Mouse (Mus musculus) inflammation-experienced regulatory T-cells, adult 6 months (primary cell): Measurements from ENCODE around the gene Larp1b. TPM values are rescaled to one million over a fixed set of nuclear protein-coding genes. Genes with fewer than 3 reads are reported as not detected.
"Not testable (repeated sequence)": the region's sequence is repeated elsewhere in the genome, so short reads cannot be mapped to it uniquely, and the experiment has no call there.

Experiments used
- ATAC-seq: one replicate; pipeline ENCODE4 v1.8.0; 2017
- polyA plus RNA-seq, 3 experiments: library from polyadenylated mRNA; unstranded; fragments of 100-300 nt; shearing (Covaris generic); gene quantifications; one replicate each; pipeline ENCODE4 v1.2.1; 2017

Gene Larp1b
- polyA plus RNA-seq: 10 to 100 TPM; 20.7 to 22.9 (median 21.6) TPM

DNA sequence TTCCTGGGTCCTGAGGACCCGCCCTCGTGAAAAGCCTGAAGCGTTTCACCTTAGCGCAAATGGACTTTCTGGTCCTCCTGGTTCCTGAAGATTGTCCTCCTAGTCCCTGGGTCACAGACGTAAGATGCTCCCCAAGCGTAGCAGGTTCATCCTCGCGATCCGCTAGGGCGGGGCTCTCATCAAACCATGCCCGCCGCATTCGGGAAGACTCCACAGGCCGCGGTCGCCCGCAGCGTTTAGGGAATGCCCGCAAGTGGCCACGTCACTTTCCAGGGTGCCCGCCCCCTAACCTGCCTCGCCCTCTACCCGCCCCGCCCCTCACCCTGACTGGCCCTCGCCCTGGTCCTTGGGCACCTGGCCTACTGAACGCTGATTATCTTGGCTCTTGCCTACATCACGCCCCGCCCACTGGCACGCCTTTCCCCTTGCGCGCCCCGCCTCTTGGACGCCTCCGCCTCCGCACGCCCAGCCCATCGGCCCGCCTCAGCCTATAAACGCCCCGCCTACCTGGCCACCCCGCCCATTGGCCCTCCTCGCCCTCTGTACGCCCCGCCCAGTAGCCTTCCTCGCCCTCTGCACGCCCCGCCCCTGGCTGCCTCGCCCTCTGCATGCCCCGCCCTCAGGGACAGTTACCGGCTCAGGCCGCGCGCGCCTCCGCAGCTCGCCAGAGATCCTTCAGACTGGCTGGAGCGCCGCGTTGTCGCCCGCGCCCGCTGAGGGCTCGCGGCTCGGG, at the start of gene Larp1b:
Larp1b (plus strand) TSS at position 659 of the 733 bp plus-strand sequence.
- peak; percentile 85 for ATAC-seq

DNA sequence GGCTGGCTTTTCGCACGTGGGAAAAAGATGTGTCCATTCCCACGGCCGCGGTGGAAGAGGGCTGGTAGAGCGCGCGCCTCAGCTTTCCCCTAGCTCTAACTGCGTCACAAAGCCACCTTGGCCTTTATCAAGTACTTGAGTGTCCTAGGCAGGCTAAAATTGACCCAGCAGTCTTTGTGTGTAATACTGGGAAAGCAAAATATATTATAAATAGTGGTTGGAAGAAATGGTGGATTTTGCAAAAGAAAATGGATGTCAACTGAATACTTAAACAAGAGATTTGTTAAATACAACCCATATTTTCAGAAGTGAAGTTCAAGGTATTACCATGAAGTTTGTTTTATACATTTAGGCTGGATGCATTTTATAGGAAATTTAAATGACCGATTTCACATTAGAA, 47.2 kb upstream of the Larp1b start, which contains the start of gene 1700034I23Rik:
1700034I23Rik (minus strand) TSS at position 101 of the 400 bp plus-strand sequence.
- ATAC-seq: not testable (repeated sequence)

DNA sequence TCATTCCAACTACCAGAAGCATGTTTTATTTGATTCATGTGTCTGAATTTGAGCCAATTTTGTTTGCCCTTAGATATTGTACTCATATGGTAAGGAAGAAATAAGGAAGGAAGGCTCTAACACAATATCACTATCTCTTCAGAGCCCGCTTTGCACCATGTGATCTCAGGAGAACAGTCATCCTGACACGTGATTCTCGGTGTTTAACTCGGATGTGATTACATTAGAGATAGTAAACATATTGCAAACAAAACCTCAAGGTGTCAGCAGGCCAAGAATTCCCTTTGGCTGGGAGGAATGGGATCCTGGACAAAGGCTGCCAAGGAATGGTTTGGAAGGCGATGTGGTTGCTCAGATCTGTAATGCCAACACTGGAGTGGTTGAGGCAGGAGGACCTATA, 11.4 kb upstream of the Larp1b start:
- ATAC-seq: no peak

DNA sequence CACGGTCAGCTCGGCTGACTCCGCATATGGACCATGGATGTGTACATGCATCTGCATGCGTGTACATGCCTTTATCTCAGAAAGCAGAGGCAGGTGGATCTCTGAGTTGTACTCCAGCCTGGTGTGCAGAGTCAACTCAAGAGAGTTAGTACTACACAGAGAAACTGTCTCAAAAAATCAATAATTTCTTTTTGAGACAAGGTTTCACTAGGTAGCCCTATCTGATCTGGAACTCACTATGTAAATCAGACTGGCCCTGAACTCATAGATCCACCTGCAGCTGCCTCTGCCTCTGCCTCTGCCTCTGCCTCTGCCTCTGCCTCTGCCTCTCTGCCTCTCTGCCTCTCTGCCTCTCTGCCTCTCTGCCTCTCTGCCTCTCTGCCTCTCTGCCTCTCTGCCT, 11.0 kb upstream of the Larp1b start:
- no peak for ATAC-seq

DNA sequence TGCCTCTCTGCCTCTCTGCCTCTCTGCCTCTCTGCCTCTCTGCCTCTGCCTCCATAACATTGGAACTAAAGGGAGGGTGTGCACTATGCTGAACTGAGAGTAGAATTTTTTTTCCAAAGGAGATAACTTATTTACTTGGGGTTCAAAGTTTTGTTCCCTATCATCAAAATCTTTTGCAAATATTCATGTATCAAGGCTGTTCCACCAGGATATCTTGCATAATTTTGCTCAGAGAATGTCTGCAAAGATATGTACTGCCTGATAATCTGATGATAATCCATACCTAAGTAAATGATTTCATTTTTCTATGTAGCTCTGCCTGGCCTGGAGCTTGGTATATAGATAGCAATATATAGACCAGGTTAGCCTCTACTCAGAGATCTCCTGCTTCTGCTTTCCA, 10.6 kb upstream of the Larp1b start:
- no peak for ATAC-seq

DNA sequence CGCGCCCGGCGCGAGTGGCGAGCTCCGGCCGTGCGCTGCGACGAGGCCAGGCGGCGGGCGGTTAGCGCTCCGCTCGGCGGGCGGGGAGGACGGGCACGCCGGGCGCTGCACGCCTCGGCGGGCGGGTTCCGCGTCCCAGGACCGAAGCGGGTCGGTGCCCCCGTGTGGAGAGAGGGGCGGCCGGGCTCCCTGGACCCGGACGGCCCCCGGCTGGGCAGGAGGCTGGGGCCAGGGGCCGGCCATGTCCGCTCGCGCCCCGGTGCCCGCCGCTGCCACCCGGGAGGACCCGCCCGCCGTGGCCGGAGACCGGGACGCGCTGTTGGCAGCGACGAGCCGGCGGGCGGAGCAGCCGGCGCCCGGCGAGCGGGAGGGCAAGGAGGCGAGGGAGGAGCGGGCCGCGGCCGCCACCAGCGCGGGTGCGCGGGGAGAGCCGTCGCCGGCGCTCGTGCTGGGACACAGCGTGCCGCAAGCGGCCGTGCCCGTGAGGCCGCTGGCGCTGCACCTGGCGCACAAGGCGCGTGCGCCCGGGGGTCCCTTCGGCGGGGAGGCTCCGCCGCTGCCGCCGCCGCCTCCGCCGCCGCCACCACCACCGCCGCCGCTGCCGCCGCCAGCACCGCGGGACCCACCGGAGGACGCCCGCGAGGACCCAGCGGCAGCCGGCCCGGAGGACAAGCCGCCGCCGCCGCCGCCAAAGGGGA, 424 bp downstream of the Larp1b start:
- peak; percentile 14 for ATAC-seq

DNA sequence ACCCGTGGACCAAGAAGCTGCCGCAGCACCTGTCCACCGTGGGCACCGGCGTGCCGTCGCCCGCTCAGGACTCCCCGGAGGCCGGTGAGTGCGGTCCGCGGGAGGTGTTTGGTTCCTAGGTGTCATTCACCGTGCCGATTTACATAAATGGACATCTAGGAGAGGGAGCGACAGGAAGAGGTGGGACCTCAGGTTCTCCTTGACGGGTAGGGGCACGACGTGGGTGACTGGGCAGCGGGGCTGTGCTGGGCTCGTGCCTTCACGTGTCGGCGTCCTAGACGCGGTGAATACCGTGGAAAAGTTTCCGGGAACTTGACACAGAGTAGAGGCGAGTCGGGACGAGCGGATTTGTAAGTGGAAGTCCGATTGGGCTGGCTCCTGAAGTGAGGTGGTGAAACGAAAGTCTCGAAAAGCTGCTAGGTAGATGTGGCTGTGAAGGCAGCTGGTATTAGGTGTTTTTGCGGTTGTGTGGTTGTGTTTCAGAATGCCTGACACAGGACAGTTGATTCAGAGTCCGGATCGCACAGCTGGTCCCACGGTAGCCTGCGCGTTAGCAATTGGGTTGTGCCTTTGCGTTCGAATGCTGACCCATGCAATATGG, 1.1 kb downstream of the Larp1b start:
- peak; percentile 20 for ATAC-seq

DNA sequence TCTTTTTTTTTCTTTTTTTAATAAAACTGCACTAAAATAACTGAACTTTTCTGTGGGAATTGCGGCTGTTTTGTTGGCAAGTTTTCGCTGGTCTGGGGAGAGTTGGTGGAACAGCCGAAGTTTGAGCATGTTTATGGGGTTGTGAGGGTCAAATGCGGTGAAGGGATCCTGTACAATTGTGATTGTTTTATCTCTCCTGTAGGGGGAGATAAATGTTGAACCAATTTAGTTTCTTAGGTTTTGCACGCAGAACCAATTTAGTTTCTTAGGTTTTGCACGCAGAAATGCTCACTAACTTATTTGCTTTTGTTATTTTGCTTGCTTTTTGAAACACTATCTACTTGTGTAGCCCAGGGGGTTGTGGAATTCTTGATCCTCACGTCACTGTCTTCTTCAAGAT, 1.7 kb downstream of the Larp1b start:
- peak; percentile 19 for ATAC-seq

DNA sequence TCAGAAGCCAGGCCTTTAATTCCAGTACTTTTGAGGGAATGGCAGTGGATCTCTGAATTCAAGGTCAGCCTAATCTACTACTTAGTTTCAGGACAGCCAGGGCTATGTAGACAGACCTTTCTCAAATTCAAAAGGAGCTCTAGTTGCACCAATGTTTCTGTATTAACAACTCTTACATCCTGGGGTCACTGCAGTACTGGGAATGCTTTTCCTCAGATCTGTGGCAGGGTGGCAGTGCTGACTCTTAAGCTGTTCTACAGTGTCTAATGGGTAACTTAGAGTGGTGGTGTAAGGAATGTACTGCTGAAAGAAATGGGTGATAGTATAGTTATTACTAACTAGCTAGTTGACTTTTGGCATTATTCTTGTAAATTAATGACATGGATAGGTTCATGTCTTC, 3.0 kb downstream of the Larp1b start:
- ATAC-seq: no peak

DNA sequence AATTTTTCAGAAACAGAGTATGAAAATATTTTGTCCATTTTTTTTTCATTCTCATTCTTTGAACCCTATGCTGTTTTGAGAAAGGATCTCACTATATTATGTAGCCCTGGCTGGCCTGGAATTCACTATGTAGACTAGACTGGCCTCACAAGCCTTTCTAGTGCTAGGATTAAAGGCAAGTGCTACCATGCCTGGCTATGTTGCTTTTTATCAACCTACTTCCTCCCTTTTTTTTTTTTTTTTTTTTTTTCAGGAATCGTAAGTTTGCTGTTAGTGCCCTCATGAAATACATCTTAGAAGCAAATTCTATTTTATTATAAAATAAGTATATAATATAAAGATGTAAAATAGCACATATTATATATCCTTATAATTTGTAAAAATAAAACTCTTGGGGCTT, 5.2 kb downstream of the Larp1b start:
- ATAC-seq: no peak

DNA sequence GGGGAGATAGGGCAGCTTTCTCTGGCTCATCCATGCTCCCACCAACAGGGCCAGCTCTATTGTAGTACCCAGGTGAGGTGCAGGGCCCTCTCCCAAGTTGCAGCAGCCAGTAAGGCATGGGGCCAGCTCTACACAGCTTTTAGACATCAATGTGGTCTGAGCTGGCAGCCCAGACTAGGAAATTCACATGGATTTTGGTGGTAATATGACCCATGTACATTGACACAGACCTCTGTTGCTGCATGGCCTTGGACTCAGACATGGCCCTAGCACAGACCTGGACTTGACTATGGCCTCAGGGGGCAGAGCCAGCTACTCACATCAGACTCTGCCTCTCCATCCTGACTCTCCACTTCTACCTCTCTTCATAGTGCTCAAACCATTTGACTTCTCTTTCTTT, 9.2 kb downstream of the Larp1b start:
- ATAC-seq: no peak

DNA sequence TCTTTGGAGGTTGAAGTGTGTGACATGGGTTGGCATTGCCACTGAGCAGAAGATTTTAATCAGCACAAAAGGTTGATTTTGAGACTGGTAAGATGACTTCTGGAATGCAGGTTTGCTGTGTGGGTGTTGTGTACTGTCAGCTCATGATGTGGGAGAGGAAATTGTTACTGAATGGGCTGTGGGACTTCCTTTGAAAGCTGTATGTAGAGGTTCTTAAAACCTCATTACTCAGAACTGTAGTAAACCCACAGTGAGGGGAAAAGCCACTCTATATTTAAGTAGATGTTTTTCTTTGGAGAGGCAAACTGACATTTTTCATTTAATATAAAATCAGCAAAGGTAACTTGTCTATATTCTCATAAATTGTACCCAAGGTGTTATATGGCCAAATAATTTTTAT, 31.1 kb downstream of the Larp1b start:
- ATAC-seq: peak; percentile 90

DNA sequence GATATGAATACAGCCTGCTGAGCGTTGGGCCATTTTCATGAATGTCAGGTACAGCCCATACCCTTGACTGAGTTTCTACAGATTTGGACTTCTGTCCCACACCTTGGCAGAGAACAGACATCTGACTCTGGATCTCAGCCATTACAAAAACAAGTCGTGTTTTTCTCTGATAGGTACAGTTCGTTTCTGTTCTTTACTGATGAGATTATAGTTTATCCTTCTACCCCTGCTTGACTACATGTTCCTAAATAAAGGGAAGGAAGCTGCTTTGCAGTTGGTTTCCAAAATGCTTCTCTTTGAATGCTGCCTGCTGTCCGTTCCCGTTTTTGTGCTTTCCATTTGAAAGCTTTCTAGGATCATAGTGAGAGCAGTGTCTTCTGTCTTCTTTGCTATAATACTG, 37.9 kb downstream of the Larp1b start:
- ATAC-seq: no peak

DNA sequence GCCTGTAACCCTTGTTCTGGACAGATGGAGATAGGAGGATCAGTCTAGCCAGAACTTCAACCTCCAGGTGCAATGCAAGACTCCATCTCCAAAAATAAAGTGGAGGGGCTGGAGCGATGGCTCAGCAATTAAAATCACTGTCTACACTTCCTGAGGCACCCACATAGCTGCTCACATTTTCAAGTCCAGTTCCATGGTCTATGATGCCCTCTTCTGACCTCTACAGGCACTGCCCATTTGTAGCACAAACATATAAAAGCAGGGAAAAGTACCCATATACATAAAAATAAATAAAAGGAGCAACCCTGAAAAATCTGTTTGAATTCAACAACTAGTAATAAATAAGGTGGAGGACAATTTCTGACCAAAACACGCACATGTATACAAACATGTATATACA, 39.1 kb downstream of the Larp1b start:
- ATAC-seq: peak; percentile 82

DNA sequence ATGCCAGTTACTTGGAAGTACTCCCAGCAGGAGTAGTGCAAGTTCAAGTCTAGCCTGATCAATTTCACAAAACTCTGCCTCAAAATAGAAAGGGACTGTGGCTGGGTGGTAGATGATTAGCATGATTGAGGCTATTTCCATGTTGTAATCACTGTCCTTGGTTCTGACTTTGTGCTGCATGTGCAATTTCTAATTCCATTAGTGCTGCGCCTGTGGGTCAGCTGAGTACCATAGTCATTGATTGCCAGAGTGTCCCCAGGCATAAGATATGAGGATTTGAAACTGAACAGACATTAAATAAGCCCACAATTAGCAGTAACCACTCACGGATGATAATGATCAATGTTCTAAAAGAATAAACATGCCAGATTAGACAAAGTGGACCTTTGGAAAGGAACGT, 41.9 kb downstream of the Larp1b start:
- no peak for ATAC-seq

DNA sequence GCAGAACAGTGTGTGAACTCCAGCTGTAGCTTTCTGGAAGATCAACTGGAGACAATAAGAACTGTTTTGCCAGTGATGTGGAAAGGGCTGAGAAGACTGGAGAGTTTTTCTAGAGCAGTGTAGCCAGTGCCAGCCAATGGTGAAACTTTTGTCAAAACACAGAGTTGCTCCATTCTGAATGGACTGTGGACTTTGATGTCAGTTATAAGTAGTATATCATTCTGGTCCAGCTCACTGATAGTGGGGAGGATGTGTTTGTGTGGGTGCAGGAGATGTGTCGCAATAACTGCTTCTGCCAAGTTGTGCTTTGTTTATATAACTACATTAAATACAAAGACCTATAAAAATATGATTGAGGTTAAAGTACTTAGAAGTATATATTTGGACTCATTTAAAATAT, 45.5 kb downstream of the Larp1b start:
- ATAC-seq: no peak

DNA sequence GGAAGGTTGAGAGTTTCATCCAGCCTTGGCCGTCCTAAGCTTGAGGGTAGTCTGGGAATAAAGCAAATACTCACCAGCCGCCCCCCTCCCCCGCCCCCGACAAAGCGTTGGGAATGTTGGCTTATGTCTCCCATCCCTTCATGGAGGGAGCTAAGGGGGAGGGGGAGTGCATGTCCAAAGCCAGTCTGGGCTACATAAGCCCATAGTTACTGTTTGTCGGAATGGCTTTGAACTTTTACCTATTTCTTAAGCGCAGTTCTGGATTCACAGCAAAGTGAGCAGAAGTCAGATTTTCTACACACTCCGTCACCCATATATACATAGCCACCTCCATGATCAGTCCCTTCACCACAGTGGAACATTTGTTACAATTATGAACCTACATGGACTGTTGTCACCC, 59.7 kb downstream of the Larp1b start:
- no peak for ATAC-seq

DNA sequence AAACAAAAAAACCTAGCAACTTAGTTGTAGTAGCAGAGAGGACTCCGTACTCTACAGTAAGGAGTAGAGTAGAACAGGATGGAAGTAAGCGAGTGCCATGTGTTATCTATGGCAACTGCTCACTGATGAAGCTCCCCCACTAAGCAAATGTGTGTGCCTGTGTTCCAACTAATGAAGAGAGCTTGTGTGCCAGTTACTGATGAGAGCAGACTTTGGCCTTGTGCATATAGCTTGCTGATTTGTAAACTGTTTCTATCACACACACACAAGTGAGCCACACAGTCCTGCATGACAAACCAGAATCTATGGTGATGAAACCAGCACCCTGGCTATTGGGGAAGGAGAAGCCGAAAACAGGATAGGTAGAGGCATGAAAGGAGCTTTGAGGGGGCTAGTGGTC, 60.4 kb downstream of the Larp1b start:
- ATAC-seq: no peak

DNA sequence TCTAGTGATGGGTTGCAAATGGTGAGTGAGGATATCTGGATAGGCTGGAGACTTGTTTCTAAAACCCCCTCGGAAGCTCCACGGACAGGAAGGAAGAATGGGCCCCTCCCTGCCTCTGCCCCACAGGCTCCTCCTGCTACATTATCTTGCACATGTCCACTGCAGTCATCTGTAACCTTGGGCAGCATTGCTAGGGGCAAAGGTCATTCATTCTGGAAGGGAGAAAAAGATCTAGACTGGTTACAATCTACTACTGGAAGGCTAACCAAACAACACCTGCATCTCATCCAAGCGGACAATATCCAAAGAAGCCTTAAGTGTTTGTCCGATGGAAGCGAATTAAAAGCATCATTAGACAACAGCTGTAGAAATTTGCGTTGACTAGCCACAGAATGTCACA, 61.1 kb downstream of the Larp1b start:
- no peak for ATAC-seq

DNA sequence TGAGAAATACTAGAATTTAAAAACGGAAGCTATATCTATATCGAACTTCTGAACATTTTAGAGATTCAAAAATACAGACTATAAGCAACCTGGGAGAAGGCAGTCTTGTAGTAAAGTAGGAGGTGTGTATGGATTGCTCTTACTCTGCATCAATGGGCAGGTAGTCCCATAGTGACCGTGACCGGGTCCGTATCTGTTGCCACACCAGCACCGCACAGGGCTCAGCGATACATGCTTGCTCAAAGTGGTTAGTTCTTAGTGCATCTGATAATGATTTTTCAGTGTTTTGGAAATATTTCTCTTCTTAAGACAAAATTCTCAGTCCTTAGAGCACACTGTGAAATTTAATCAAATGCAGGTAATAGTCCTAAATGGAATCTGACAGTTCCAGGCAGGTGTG, 62.8 kb downstream of the Larp1b start:
- no peak for ATAC-seq

DNA sequence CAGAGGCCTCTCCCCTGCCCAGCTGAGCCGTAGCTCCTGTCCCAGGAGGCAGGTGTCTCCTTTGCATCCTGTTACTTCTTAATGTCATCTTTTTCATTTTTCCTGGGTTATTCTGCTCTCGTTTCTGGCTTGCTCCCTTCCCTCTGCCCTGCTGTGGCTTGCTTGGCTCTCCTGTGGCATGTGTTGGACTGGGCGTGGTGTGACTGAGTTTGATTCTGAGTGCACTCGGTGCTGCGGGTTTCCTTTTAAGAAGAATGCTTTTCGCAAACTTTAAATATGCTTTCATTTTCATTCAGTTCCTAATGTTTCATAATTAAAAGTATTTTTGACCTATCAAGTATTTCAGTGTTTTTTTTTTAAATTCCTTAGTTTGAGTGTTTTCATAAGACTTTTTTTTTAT, 65.3 kb downstream of the Larp1b start:
- ATAC-seq: no peak

DNA sequence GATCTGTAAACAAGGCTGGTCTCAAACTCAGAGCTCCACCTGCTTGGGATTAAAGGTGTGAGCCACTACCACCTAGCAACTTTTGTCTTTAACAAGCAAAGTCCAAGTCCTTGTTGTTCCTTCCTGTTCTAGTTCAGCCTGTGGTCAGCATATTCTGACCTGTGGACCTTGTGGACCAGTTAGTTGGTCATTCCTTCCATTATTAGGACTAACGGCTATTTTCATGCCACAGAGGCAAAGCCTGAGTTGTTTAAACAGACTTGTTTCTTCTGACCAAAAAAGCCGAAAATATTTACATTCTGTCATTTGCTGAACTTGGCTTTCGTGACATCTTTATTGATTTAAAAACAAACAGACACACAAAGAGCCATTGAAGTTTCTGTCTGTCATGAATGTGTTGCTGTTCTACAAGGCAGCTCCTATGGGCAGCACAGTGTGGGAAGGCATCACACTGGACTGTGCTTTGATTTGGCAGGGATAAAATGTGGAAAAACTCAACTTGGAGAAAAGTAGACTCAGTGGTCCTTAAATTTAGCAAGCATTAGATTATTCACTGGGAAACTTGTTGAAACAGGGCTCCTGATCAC, 68.5 kb downstream of the Larp1b start:
- ATAC-seq: no peak

DNA sequence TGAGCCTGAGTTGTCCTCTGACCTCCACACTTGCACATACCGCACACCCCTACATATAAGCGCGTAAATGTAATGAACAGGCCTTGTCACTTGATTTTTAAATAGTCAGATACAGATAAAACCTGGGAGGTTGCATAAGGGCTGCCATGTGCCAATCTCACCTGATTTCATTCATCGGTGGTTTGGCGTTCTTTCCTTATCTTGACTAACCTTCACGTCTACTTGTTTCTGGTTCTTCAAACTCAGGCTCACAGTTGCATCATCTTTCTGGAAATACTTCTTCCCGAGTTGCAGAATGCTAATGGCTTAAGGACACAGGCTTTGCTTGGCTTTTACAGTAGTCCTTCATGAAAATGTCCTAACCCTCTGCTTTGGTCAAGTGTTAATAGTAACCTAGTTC, 71.1 kb downstream of the Larp1b start:
- no peak for ATAC-seq

DNA sequence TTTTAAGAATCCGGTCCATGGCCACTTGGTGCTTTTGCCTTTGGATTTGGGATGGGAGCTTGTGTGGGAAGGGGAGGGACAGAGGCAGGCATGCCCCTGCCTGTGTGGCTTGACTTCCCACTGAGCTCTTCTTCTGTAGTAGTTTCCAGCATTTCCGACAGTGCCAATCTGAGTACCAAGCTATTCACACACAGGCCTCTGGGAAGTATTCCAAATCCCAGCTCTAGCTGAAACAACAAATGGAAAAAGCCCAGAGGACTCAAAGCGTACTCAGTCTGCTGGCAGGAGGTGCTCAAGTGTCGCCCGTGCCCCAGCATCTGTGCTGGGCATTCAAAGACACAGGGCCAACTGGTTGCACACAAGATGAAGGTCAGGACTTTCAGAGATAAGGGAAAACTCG, 72.4 kb downstream of the Larp1b start:
- no peak for ATAC-seq
